Mouse (Mus musculus): ENCODE measurements around the gene H3f3a. TPM values are rescaled to one million over a fixed set of nuclear protein-coding genes. Genes with fewer than 3 reads are reported as not detected.

H3f3a gene
- polyA plus RNA-seq, 2 experiments = 1,586 to 2,743 TPM

GRCm38 (mm10) chr1:180762679-180763078 lies 51.1 kb downstream of the H3f3a start:
- no peak overlapping the region for H3K27ac ChIP-seq (replicated peaks; ENCODE audit: low read depth, low read length)
- DNase-seq (ENCODE audit: low spot score) = no peak
- H3K4me2 ChIP-seq (replicated peaks; ENCODE audit: low read depth, low read length, severe bottlenecking) = no peak overlapping the region
- no peaks in the 10 kb centered on the region for H3K36me3 ChIP-seq (ENCODE audit: control insufficient read depth, insufficient read depth, low read length)
- no peaks in the 10 kb centered on the region for H3K9me3 ChIP-seq (ENCODE audit: control insufficient read depth, low read length)
- no peak for TF ChIP-seq POLR2A (IDR thresholded peaks at IDR 0.05; ENCODE audit: borderline replicate concordance, extremely low read depth, insufficient read depth, insufficient read length)
- ATAC-seq (ENCODE audit: low FRiP score, low read depth) = no peak
- no peak overlapping the region for H3K9ac ChIP-seq (ENCODE audit: low read depth, low read length, severe bottlenecking)
- no peak overlapping the region for H3K4me3 ChIP-seq (replicated peaks; ENCODE audit: low read length)
- H3K27me3 ChIP-seq (ENCODE audit: control insufficient read depth, insufficient read depth, low read length) = no peaks in the 10 kb centered on the region
- 86% methylated on average over 8 of the region's 8 CpGs for WGBS
- peaks cover 9% of the 10 kb centered on the region for H3K4me1 ChIP-seq (ENCODE audit: control insufficient read depth, insufficient read depth, low read length)

DNA sequence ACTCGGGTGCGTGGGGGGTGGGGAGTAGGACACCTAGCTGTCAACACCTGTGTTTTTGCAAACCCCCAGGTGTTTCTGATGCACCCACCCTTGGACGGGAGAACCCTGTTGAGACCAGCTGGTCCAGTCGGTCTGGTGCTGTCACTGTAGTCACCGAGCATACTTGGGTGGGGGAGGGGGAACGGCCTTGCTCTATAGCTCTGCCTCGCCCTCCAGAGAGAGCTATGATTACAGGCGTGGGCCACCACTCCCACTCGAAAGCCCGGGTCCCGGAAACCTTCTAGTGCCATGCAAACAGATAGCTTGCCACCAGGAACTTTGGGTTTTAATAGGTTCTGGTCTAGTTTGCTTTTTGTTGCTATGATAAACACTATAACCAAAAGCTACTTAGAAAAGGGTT lies 51.6 kb downstream of the H3f3a start:
- no peak for ATAC-seq (ENCODE audit: low FRiP score, low read depth)
- no peak overlapping the region for H3K27ac ChIP-seq (replicated peaks; ENCODE audit: low read depth, low read length)
- TF ChIP-seq POLR2A (IDR thresholded peaks at IDR 0.05; ENCODE audit: borderline replicate concordance, extremely low read depth, insufficient read depth, insufficient read length) = no peak

DNA sequence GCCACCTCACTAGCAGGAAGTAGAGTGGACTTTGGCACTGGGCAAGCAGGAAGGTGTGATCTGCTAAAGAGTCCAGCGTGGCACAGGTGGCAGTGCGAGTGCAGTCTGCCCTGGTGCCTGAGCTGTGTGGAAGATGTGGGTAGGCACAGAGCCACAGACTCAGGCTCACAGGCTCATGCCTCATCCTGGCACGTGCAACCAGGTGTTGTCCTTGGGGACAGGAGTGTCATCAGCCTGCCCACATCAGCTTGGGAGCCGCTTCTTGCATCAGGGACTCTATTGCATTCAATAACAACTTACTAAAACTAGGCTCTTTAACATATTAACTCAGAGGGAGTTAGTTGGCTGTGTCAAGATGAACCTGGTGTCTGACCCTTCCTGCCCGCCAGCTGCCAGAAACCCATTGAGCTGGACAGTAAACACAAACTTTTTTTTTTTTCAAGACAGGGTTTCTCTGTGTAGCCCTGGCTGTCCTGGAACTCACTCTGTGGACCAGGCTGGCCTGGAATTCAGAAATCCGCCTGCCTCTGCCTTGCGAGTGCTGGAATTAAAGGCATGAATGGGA lies 55.7 kb downstream of the H3f3a start:
- Histone ChIP-seq H3K36me3 (ENCODE audit: control insufficient read depth, insufficient read depth, low read length) (peaks cover 21% of the 10 kb centered on the region), H3K4me1 (ENCODE audit: control insufficient read depth, insufficient read depth, low read length) (peaks cover 1% of the 10 kb centered on the region), H3K9me3 (ENCODE audit: control insufficient read depth, low read length) (no peaks in the 10 kb centered on the region), H3K27ac (replicated peaks; ENCODE audit: low read depth, low read length) (no peak overlapping the region), H3K9ac (ENCODE audit: low read depth, low read length, severe bottlenecking) (no peak overlapping the region), H3K4me2 (replicated peaks; ENCODE audit: low read depth, low read length, severe bottlenecking) (no peak overlapping the region), H3K4me3 (replicated peaks; ENCODE audit: low read length) (no peak overlapping the region), H3K27me3 (ENCODE audit: control insufficient read depth, insufficient read depth, low read length) (no peaks in the 10 kb centered on the region)
- WGBS = 92% methylated on average over 7 of the region's 7 CpGs
- TF ChIP-seq POLR2A (IDR thresholded peaks at IDR 0.05; ENCODE audit: borderline replicate concordance, extremely low read depth, insufficient read depth, insufficient read length) = no peak
- no peak for DNase-seq (ENCODE audit: low spot score)
- no peak for ATAC-seq (ENCODE audit: low FRiP score, low read depth)

More for the DNA sequence above, 51.6 kb downstream of the H3f3a start:
- no peak for DNase-seq (ENCODE audit: low spot score)
- WGBS = 77% methylated on average over 11 of the region's 11 CpGs
- no peak overlapping the region for H3K9ac ChIP-seq (ENCODE audit: low read depth, low read length, severe bottlenecking)
- H3K36me3 ChIP-seq (ENCODE audit: control insufficient read depth, insufficient read depth, low read length) = no peaks in the 10 kb centered on the region
- no peaks in the 10 kb centered on the region for H3K9me3 ChIP-seq (ENCODE audit: control insufficient read depth, low read length)
- H3K4me1 ChIP-seq (ENCODE audit: control insufficient read depth, insufficient read depth, low read length) = peaks cover 9% of the 10 kb centered on the region
- H3K4me3 ChIP-seq (replicated peaks; ENCODE audit: low read length) = no peak overlapping the region
- no peaks in the 10 kb centered on the region for H3K27me3 ChIP-seq (ENCODE audit: control insufficient read depth, insufficient read depth, low read length)
- H3K4me2 ChIP-seq (replicated peaks; ENCODE audit: low read depth, low read length, severe bottlenecking) = no peak overlapping the region

GRCm38 (mm10) chr1:180757252-180757955 lies 56.3 kb downstream of the H3f3a start:
- ATAC-seq (ENCODE audit: low FRiP score, low read depth) (no peak), DNase-seq (ENCODE audit: low spot score) (no peak)
- Histone ChIP-seq H3K9me3 (ENCODE audit: control insufficient read depth, low read length) (no peaks in the 10 kb centered on the region), H3K27me3 (ENCODE audit: control insufficient read depth, insufficient read depth, low read length) (no peaks in the 10 kb centered on the region), H3K4me1 (ENCODE audit: control insufficient read depth, insufficient read depth, low read length) (no peaks in the 10 kb centered on the region), H3K36me3 (ENCODE audit: control insufficient read depth, insufficient read depth, low read length) (peaks cover 27% of the 10 kb centered on the region), H3K9ac (ENCODE audit: low read depth, low read length, severe bottlenecking) (no peak overlapping the region), H3K4me2 (replicated peaks; ENCODE audit: low read depth, low read length, severe bottlenecking) (no peak overlapping the region), H3K4me3 (replicated peaks; ENCODE audit: low read length) (no peak overlapping the region), H3K27ac (replicated peaks; ENCODE audit: low read depth, low read length) (no peak overlapping the region)
- WGBS = 79% methylated on average over 3 of the region's 3 CpGs
- no peak for TF ChIP-seq POLR2A (IDR thresholded peaks at IDR 0.05; ENCODE audit: borderline replicate concordance, extremely low read depth, insufficient read depth, insufficient read length)

GRCm38 (mm10) chr1:180756711-180757110 lies 57.0 kb downstream of the H3f3a start:
- Histone ChIP-seq H3K36me3 (ENCODE audit: control insufficient read depth, insufficient read depth, low read length) (peaks cover 34% of the 10 kb centered on the region), H3K9me3 (ENCODE audit: control insufficient read depth, low read length) (no peaks in the 10 kb centered on the region), H3K9ac (ENCODE audit: low read depth, low read length, severe bottlenecking) (no peak overlapping the region), H3K27me3 (ENCODE audit: control insufficient read depth, insufficient read depth, low read length) (no peaks in the 10 kb centered on the region), H3K4me3 (replicated peaks; ENCODE audit: low read length) (no peak overlapping the region), H3K4me1 (ENCODE audit: control insufficient read depth, insufficient read depth, low read length) (no peaks in the 10 kb centered on the region), H3K4me2 (replicated peaks; ENCODE audit: low read depth, low read length, severe bottlenecking) (no peak overlapping the region), H3K27ac (replicated peaks; ENCODE audit: low read depth, low read length) (no peak overlapping the region)
- no peak for TF ChIP-seq POLR2A (IDR thresholded peaks at IDR 0.05; ENCODE audit: borderline replicate concordance, extremely low read depth, insufficient read depth, insufficient read length)
- no peak for ATAC-seq (ENCODE audit: low FRiP score, low read depth)
- DNase-seq (ENCODE audit: low spot score) = no peak
- 97% methylated on average over 2 of the region's 2 CpGs for WGBS

All from limb, embryonic 14.5 days (tissue).